Mouse (Mus musculus): Measurements from ENCODE around the gene Pbsn. TPM values are rescaled to one million over a fixed set of nuclear protein-coding genes. Genes with fewer than 3 reads are reported as not detected.

The Pbsn gene
- not detected for polyA plus RNA-seq (2017; shearing (Covaris generic))

GRCm38 (mm10) chrX:77853523-77853922 lies at the start of gene Pbsn:
Pbsn (minus strand) TSS chrX:77853623.

GRCm38 (mm10) chrX:77864458-77864857 lies 11.0 kb upstream of the Pbsn start, which contains the start of gene Gm14744:
Gm14744 (plus strand) TSS chrX:77864758.

GRCm38 (mm10) chrX:77796238-77796835 lies 57.1 kb downstream of the Pbsn start, which contains the start of gene Prkx:
Prkx (minus strand) TSS chrX:77796278.

Other genes starting within 250 kb of the Pbsn start
- gene Prkx, start 57.3 kb downstream of the Pbsn start, polyA plus RNA-seq (2017; shearing (Covaris generic)) = 85.3 TPM
- not detected for gene Gm14744, start 11.1 kb upstream of the Pbsn start, polyA plus RNA-seq (2017; shearing (Covaris generic))
- not detected for gene 5430402E10Rik, start 71.4 kb upstream of the Pbsn start, polyA plus RNA-seq (2017; shearing (Covaris generic))
- not detected for gene Obp1a, start 237.8 kb upstream of the Pbsn start, polyA plus RNA-seq (2017; shearing (Covaris generic))

Data from effector memory CD4-positive, alpha-beta T cell, adult 5 months (primary cell).